Mouse (Mus musculus) hindbrain, postnatal 0 days (tissue): ENCODE data around the gene Med25. TPM values are rescaled to one million over a fixed set of nuclear protein-coding genes. Genes with fewer than 3 reads are reported as not detected.

Experiments used
- ATAC-seq: fragments of 200-750 bp; cut with Nextera tagmentation; 2 replicates; pipeline ENCODE4 v1.8.0; 2017; ENCODE audit warnings: mild to moderate bottlenecking, moderate TSS enrichment, moderate library complexity
- DNase-seq: peaks from one replicate; pipeline ENCODE4 v3.0.0-alpha.2; 2015; ENCODE audit warnings: low spot score
- H3K27ac ChIP-seq: fragments of 300-500 bp; sonication (generic); 2 replicates; pipeline ENCODE4 v1.5.1; 2014; ENCODE audit warnings: mild to moderate bottlenecking
- H3K27me3 ChIP-seq: fragments of 300-500 bp; sonication (generic); 2 replicates; pipeline ENCODE4 v1.6.1; 2014; ENCODE audit warnings: low read length, mixed read lengths; ENCODE audit not compliant: insufficient read depth
- H3K36me3 ChIP-seq: fragments of 300-500 bp; sonication (generic); 2 replicates; pipeline ENCODE4 v1.6.1; 2014; ENCODE audit warnings: low read length, mixed read lengths; ENCODE audit not compliant: insufficient read depth
- H3K4me1 ChIP-seq: fragments of 300-500 bp; sonication (generic); 2 replicates; pipeline ENCODE4 v1.6.1; 2014; ENCODE audit warnings: antibody characterized with exemption, low read length, mixed read lengths; ENCODE audit not compliant: insufficient read depth
- H3K4me2 ChIP-seq: fragments of 300-500 bp; sonication (generic); 2 replicates; pipeline ENCODE4 v1.6.1; 2014; ENCODE audit warnings: low read depth, mild to moderate bottlenecking, low read length, moderate library complexity, mixed read lengths
- H3K4me3 ChIP-seq: fragments of 300-500 bp; sonication (generic); 2 replicates; pipeline ENCODE4 v1.5.1; 2014; ENCODE audit warnings: low read length
- H3K9ac ChIP-seq: fragments of 300-500 bp; sonication (generic); replicated peaks from 2 replicates; pipeline ENCODE4 v1.6.1; 2014; ENCODE audit warnings: mild to moderate bottlenecking, low read length, moderate library complexity, mixed read lengths
- H3K9me3 ChIP-seq: fragments of 300-500 bp; sonication (generic); 2 replicates; pipeline ENCODE4 v1.6.1; 2016; ENCODE audit warnings: low read length, mixed read lengths
- CTCF ChIP-seq: IDR thresholded peaks from 2 replicates; pipeline ENCODE4 v1.5.1; 2016; ENCODE audit warnings: antibody characterized with exemption, control low read depth, low read depth
- WGBS: fragments of 180-500 bp; shearing (Covaris S2); extraction: QIAGEN DNeasy Blood & Tissue Kit; methylation state at CpG from one replicate; pipeline ENCODE4 v1.1.7; 2014; 5-methylcytosine and 5-hydroxymethylcytosine counted together
- microRNA counts: library from miRNA; unstranded; fragments of <30 nt; microRNA quantifications from one replicate; lab custom pipeline; 2015
- microRNA-seq, 2 experiments: library from miRNA; unstranded; fragments of <30 nt; microRNA quantifications; one replicate each; pipeline ENCODE4; 2016
- polyA plus RNA-seq: library from polyadenylated mRNA; unstranded; fragments of >200 nt; fragmentation: Nextera tagmentation; extraction: Ambion mirVana; gene quantifications from 2 replicates; pipeline ENCODE4 v1.2.1, GENCODE M21; 2015
- total RNA-seq: library from RNA; depleted of rRNA; stranded (reverse); fragments of >200 nt; gene quantifications from 2 replicates; pipeline ENCODE4 v1.2.3, GENCODE M21; 2014; rRNA removed

Med25 gene
- total and polyA plus RNA-seq, 2 experiments from 2014 or later: 121 to 194 TPM

DNA sequence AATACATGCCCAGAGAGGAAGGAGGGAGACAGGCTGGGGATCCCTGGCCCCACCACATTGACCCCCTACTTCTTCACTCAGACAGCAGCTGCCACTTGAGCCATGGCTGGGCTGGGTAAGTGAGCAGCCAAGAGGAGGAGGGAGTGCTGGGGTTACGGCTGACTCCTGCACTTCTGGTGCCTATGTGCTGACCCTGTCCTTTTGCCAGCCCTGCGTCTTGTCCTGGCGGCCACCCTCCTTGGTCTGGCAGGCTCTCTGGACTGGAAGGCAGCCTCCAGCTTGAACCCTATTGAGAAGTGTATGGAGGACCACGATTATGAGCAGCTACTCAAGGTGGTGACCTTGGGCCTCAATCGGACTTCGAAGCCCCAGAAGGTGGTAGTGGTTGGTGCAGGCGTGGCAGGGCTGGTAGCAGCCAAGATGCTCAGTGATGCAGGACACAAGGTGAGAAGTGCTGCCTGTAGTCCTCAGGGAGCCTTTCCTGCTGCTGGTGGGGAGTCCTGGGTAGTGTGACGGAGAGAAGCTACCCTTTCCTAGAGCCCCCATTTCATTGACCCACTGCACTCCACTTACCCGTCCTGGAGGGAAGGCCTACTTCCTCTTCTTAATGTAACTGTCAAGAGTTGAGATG is 56.0 kb downstream of the Med25 start:
- Histone ChIP-seq H3K36me3 (peaks cover 8% of the 10 kb centered on the region; the same call in 1 of the 2 replicates), H3K4me3 (no peak overlapping the region), H3K9ac (no peak overlapping the region), H3K27ac (no peak overlapping the region), H3K4me2 (no peak overlapping the region), H3K9me3 (no peaks in the 10 kb centered on the region), H3K27me3 (no peaks in the 10 kb centered on the region), H3K4me1 (peaks cover 9% of the 10 kb centered on the region; the same call in 1 of the 2 replicates)
- DNase-seq: no peak
- no peak for ATAC-seq
- WGBS: 84% methylated on average over 9 of the region's 9 CpGs
- TF ChIP-seq CTCF: no peak

DNA sequence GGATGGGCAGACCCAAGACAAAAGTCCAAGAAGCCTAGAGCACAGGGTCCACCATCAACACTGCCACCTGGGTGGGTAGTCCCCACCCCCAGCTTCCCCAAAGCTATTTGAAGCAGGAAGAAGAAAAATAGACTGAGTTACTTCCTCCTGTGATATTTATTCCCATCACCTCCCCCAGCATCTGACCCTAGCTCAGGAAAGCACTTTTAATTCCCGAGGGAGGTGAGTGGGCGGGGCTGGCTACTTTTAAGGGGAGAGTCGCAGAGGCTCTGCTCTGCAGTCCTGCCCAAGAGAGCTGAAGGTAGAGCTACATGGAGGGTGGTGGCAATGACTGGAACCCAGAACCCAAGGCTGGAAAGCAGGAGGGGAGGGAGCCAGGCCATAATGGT is 56.5 kb downstream of the Med25 start:
- peaks cover 11% of the 10 kb centered on the region; the same call in 1 of the 2 replicates for H3K36me3 ChIP-seq
- H3K4me1 ChIP-seq: peaks cover 9% of the 10 kb centered on the region; the same call in 1 of the 2 replicates
- H3K27ac ChIP-seq: no peak overlapping the region
- WGBS: 59% methylated on average over 3 of the region's 3 CpGs
- no peak overlapping the region for H3K9ac ChIP-seq
- no peak for TF ChIP-seq CTCF
- DNase-seq (no peak), ATAC-seq (no peak)
- no peak overlapping the region for H3K4me3 ChIP-seq
- no peaks in the 10 kb centered on the region for H3K9me3 ChIP-seq
- no peaks in the 10 kb centered on the region for H3K27me3 ChIP-seq
- H3K4me2 ChIP-seq: no peak overlapping the region

- ATAC-seq: no peak
- Histone ChIP-seq H3K27ac (no peak overlapping the region), H3K4me2 (no peak overlapping the region), H3K4me1 (peaks cover 9% of the 10 kb centered on the region; the same call in 1 of the 2 replicates), H3K27me3 (no peaks in the 10 kb centered on the region), H3K4me3 (no peak overlapping the region), H3K9ac (no peak overlapping the region), H3K36me3 (peaks cover 16% of the 10 kb centered on the region), H3K9me3 (no peaks in the 10 kb centered on the region)
- no peak for DNase-seq
- WGBS: 79% methylated on average over 1 of the region's 1 CpGs
- no peak for TF ChIP-seq CTCF
These were observed 57.0 kb downstream of the Med25 start for GRCm38 (mm10) chr7:44835373-44836015.

GRCm38 (mm10) chr7:44832763-44833162 is 59.7 kb downstream of the Med25 start:
- DNase-seq: no peak
- no peaks in the 10 kb centered on the region for H3K4me1 ChIP-seq
- no peaks in the 10 kb centered on the region for H3K9me3 ChIP-seq
- no peak for ATAC-seq
- TF ChIP-seq CTCF: no peak
- H3K36me3 ChIP-seq: peaks cover 35% of the 10 kb centered on the region
- no peak overlapping the region for H3K4me3 ChIP-seq
- no peak overlapping the region for H3K9ac ChIP-seq
- WGBS: 80% methylated on average over 4 of the region's 4 CpGs
- H3K27ac ChIP-seq: no peak overlapping the region
- no peaks in the 10 kb centered on the region for H3K27me3 ChIP-seq
- H3K4me2 ChIP-seq: no peak overlapping the region

- Histone ChIP-seq H3K4me3 (no peak overlapping the region), H3K9me3 (no peaks in the 10 kb centered on the region), H3K27ac (no peak overlapping the region), H3K4me1 (no peaks in the 10 kb centered on the region), H3K9ac (no peak overlapping the region), H3K27me3 (no peaks in the 10 kb centered on the region), H3K36me3 (peaks cover 35% of the 10 kb centered on the region), H3K4me2 (no peak overlapping the region)
- 84% methylated on average over 5 of the region's 5 CpGs for WGBS
- no peak for DNase-seq
- ATAC-seq: no peak
- no peak for TF ChIP-seq CTCF
These were observed 63.8 kb downstream of the Med25 start for GRCm38 (mm10) chr7:44828706-44829105.

- ATAC-seq: no peak
- H3K27ac ChIP-seq: no peak overlapping the region
- H3K9me3 ChIP-seq: no peaks in the 10 kb centered on the region
- no peak for TF ChIP-seq CTCF
- H3K9ac ChIP-seq: no peak overlapping the region
- DNase-seq: no peak
- H3K36me3 ChIP-seq: peaks cover 30% of the 10 kb centered on the region
- H3K4me2 ChIP-seq: no peak overlapping the region
- H3K27me3 ChIP-seq: no peaks in the 10 kb centered on the region
- H3K4me3 ChIP-seq: no peak overlapping the region
- no peaks in the 10 kb centered on the region for H3K4me1 ChIP-seq
- WGBS: 85% methylated on average over 3 of the region's 3 CpGs
These were observed 65.7 kb downstream of the Med25 start for GRCm38 (mm10) chr7:44826771-44827170.

MicroRNA genes within 50 kb of the gene (microRNA counts, 519-probe panel; counts per million panel counts)
- not detected for microRNA mmu-miR-707 (lab: Ali Mortazavi, UCI)

Small RNAs within 50 kb of the gene (microRNA-seq; reads per million reads assigned to microRNA genes)
- 0 reads per million in 2 experiments for gene Mir707

Other genes starting within 250 kb of the Med25 start
- gene Myh14, start 221.9 kb downstream of the Med25 start, total RNA-seq: 9.7 and 10.9 TPM in 2 replicates
- 9.3 and 10.6 TPM in 2 replicates for gene Myh14, start 221.9 kb downstream of the Med25 start, polyA plus RNA-seq
- gene Izumo2, start 184.0 kb downstream of the Med25 start, total RNA-seq: not detected in 2 replicates
- not detected in 2 replicates for gene Izumo2, start 184.0 kb downstream of the Med25 start, polyA plus RNA-seq
- 22.3 and 25.3 TPM in 2 replicates for gene Vrk3, start 144.3 kb downstream of the Med25 start, total RNA-seq
- gene Vrk3, start 144.3 kb downstream of the Med25 start, polyA plus RNA-seq: 28.2 and 33.0 TPM in 2 replicates
- 0.84 and 1.8 TPM in 2 replicates for gene Zfp473, start 141.7 kb downstream of the Med25 start, total RNA-seq
- gene Zfp473, start 141.7 kb downstream of the Med25 start, polyA plus RNA-seq: 0.68 and 0.73 TPM in 2 replicates
- 67.0 and 69.0 TPM in 2 replicates for gene Nup62, start 76.6 kb downstream of the Med25 start, total RNA-seq
- gene Nup62, start 76.6 kb downstream of the Med25 start, polyA plus RNA-seq: 42.9 and 46.4 TPM in 2 replicates
- gene Il4i1, start 76.3 kb downstream of the Med25 start, total RNA-seq: 0.47 and 0.68 TPM in 2 replicates
- 0.52 and 0.58 TPM in 2 replicates for gene Il4i1, start 76.3 kb downstream of the Med25 start, polyA plus RNA-seq
- 10.1 and 15.8 TPM in 2 replicates for gene Atf5, start 76.1 kb downstream of the Med25 start, total RNA-seq
- gene Atf5, start 76.1 kb downstream of the Med25 start, polyA plus RNA-seq: 4.1 and 4.4 TPM in 2 replicates
- 136 and 156 TPM in 2 replicates for gene Akt1s1, start 43.7 kb downstream of the Med25 start, total RNA-seq
- 94.3 and 95.4 TPM in 2 replicates for gene Akt1s1, start 43.7 kb downstream of the Med25 start, polyA plus RNA-seq
- gene Tbc1d17, start 43.6 kb downstream of the Med25 start, total RNA-seq: 53.7 and 98.5 TPM in 2 replicates
- 103 and 106 TPM in 2 replicates for gene Tbc1d17, start 43.6 kb downstream of the Med25 start, polyA plus RNA-seq
- gene Pnkp, start 35.6 kb downstream of the Med25 start, total RNA-seq: 22.9 and 47.1 TPM in 2 replicates
- gene Pnkp, start 35.6 kb downstream of the Med25 start, polyA plus RNA-seq: 35.7 and 37.5 TPM in 2 replicates
- 524 and 597 TPM in 2 replicates for gene Ptov1, start 22.9 kb downstream of the Med25 start, total RNA-seq
- 416 and 438 TPM in 2 replicates for gene Ptov1, start 22.9 kb downstream of the Med25 start, polyA plus RNA-seq
- gene Fuz, start 3.4 kb upstream of the Med25 start, total RNA-seq: 27.8 and 29.8 TPM in 2 replicates
- 14.5 and 14.9 TPM in 2 replicates for gene Fuz, start 3.4 kb upstream of the Med25 start, polyA plus RNA-seq
- gene Ap2a1, start 36.8 kb upstream of the Med25 start, total RNA-seq: 251 and 255 TPM in 2 replicates
- gene Ap2a1, start 36.8 kb upstream of the Med25 start, polyA plus RNA-seq: 113 and 115 TPM in 2 replicates
- not detected in 2 replicates for gene Tsks, start 50.5 kb upstream of the Med25 start, total RNA-seq
- 0.25 and 0.40 TPM in 2 replicates for gene Tsks, start 50.5 kb upstream of the Med25 start, polyA plus RNA-seq
- gene Cpt1c, start 82.1 kb upstream of the Med25 start, total RNA-seq: 99.4 and 105 TPM in 2 replicates
- gene Cpt1c, start 82.1 kb upstream of the Med25 start, polyA plus RNA-seq: 48.7 and 50.7 TPM in 2 replicates
- gene Prmt1, start 93.9 kb upstream of the Med25 start, total RNA-seq: 215 and 251 TPM in 2 replicates
- 470 and 531 TPM in 2 replicates for gene Prmt1, start 93.9 kb upstream of the Med25 start, polyA plus RNA-seq
- 42.2 and 48.6 TPM in 2 replicates for gene Irf3, start 104.9 kb upstream of the Med25 start, total RNA-seq
- 31.5 and 33.7 TPM in 2 replicates for gene Irf3, start 104.9 kb upstream of the Med25 start, polyA plus RNA-seq
- 7.2 and 15.0 TPM in 2 replicates for gene Bcl2l12, start 106.0 kb upstream of the Med25 start, total RNA-seq
- 13.0 and 13.6 TPM in 2 replicates for gene Bcl2l12, start 106.0 kb upstream of the Med25 start, polyA plus RNA-seq
- gene Scaf1, start 123.7 kb upstream of the Med25 start, total RNA-seq: 76.7 and 77.7 TPM in 2 replicates
- 40.7 and 45.6 TPM in 2 replicates for gene Scaf1, start 123.7 kb upstream of the Med25 start, polyA plus RNA-seq
- gene Rras, start 125.2 kb upstream of the Med25 start, total RNA-seq: 8.4 and 18.6 TPM in 2 replicates
- gene Rras, start 125.2 kb upstream of the Med25 start, polyA plus RNA-seq: 15.8 and 16.9 TPM in 2 replicates
- gene Prr12, start 160.2 kb upstream of the Med25 start, total RNA-seq: 14.0 and 18.1 TPM in 2 replicates
- gene Prr12, start 160.2 kb upstream of the Med25 start, polyA plus RNA-seq: 7.5 and 9.2 TPM in 2 replicates
- gene Nosip, start 169.7 kb upstream of the Med25 start, total RNA-seq: 72.9 and 83.1 TPM in 2 replicates
- 64.5 and 67.4 TPM in 2 replicates for gene Nosip, start 169.7 kb upstream of the Med25 start, polyA plus RNA-seq
- 10.5 and 12.4 TPM in 2 replicates for gene Prrg2, start 170.0 kb upstream of the Med25 start, total RNA-seq
- 15.3 and 17.2 TPM in 2 replicates for gene Prrg2, start 170.0 kb upstream of the Med25 start, polyA plus RNA-seq
- gene Rcn3, start 199.5 kb upstream of the Med25 start, total RNA-seq: 42.9 and 45.1 TPM in 2 replicates
- gene Rcn3, start 199.5 kb upstream of the Med25 start, polyA plus RNA-seq: 39.3 and 42.0 TPM in 2 replicates
- gene Fcgrt, start 211.1 kb upstream of the Med25 start, total RNA-seq: 32.9 and 43.6 TPM in 2 replicates
- gene Fcgrt, start 211.1 kb upstream of the Med25 start, polyA plus RNA-seq: 43.8 and 45.9 TPM in 2 replicates
- gene Rps11, start 231.7 kb upstream of the Med25 start, total RNA-seq: 743 and 824 TPM in 2 replicates
- gene Rps11, start 231.7 kb upstream of the Med25 start, polyA plus RNA-seq: 768 and 794 TPM in 2 replicates
- 1,377 and 1,807 TPM in 2 replicates for gene Rpl13a, start 236.0 kb upstream of the Med25 start, total RNA-seq
- gene Rpl13a, start 236.0 kb upstream of the Med25 start, polyA plus RNA-seq: 800 and 828 TPM in 2 replicates
- not detected in 2 replicates for gene Gm45713, start 243.5 kb upstream of the Med25 start, total RNA-seq
- gene Gm45713, start 243.5 kb upstream of the Med25 start, polyA plus RNA-seq: 0.15 TPM in 1 of 2 replicates, not detected in the other
- 5.8 and 8.0 TPM in 2 replicates for gene Flt3l, start 243.7 kb upstream of the Med25 start, total RNA-seq
- 2.1 and 3.0 TPM in 2 replicates for gene Flt3l, start 243.7 kb upstream of the Med25 start, polyA plus RNA-seq